Mouse (Mus musculus) brown adipose tissue, adult 24 weeks (tissue): ENCODE data around the gene Angptl7. TPM values are rescaled to one million over a fixed set of nuclear protein-coding genes. Genes with fewer than 3 reads are reported as not detected.
A peak's percentile ranks its signal among the peaks of the same experiment; 100 is the strongest.

Experiments
- H3K27ac ChIP-seq: fragments of 200-500 bp; replicated peaks from 2 replicates; pipeline ENCODE4 v1.5.1; 2012; ENCODE audit warnings: low read depth, mild to moderate bottlenecking, low read length
- H3K4me1 ChIP-seq: fragments of 200-500 bp; 2 replicates; pipeline ENCODE4 v1.6.1; 2012; ENCODE audit warnings: low read length, mixed read lengths; ENCODE audit not compliant: control insufficient read depth, insufficient read depth, insufficient read length
- H3K4me3 ChIP-seq: fragments of 200-500 bp; 2 replicates; pipeline ENCODE4 v1.5.1; 2012; ENCODE audit warnings: low read depth, mild to moderate bottlenecking, low read length, moderate library complexity; ENCODE audit not compliant: insufficient read depth
- polyA plus RNA-seq: library from polyadenylated mRNA; stranded (reverse); fragments of >200 nt; gene quantifications from 2 replicates; pipeline ENCODE4 v1.2.4, GENCODE M21; 2012; ENCODE audit not compliant: missing spikeins, insufficient read depth, insufficient read length

Angptl7 gene
- polyA plus RNA-seq, 1 experiment = not detected

- Histone ChIP-seq H3K4me3 (no peak overlapping the region), H3K4me1 (peaks cover 4% of the 10 kb centered on the region; the same call in 1 of the 2 replicates), H3K27ac (no peak overlapping the region)
These were observed 11.1 kb upstream of the Angptl7 start for GRCm38 (mm10) chr4:148511334-148511733.

- no peak overlapping the region for H3K4me3 ChIP-seq
- 0 out of 2 replicates have a peak overlapping the region, but pooled peaks have one; percentile 5 for H3K27ac ChIP-seq
- peaks cover 4% of the 10 kb centered on the region; the same call in 1 of the 2 replicates for H3K4me1 ChIP-seq
These were observed 10.4 kb upstream of the Angptl7 start for GRCm38 (mm10) chr4:148510691-148511090.

- Histone ChIP-seq H3K27ac (0 out of 2 replicates have a peak overlapping the region, but pooled peaks have one; percentile 16), H3K4me3 (no peak overlapping the region), H3K4me1 (peaks cover 4% of the 10 kb centered on the region; the same call in 1 of the 2 replicates)
These were observed 9.3 kb upstream of the Angptl7 start for GRCm38 (mm10) chr4:148509450-148510084.

- Histone ChIP-seq H3K27ac (no peak overlapping the region), H3K4me1 (peaks cover 6% of the 10 kb centered on the region; the same call in 1 of the 2 replicates), H3K4me3 (no peak overlapping the region)
These were observed 8.0 kb upstream of the Angptl7 start for GRCm38 (mm10) chr4:148508084-148508849.

- Histone ChIP-seq H3K4me3 (no peak overlapping the region), H3K4me1 (peaks cover 6% of the 10 kb centered on the region; the same call in 1 of the 2 replicates), H3K27ac (no peak overlapping the region)
These were observed 7.3 kb upstream of the Angptl7 start for GRCm38 (mm10) chr4:148507585-148507984.

GRCm38 (mm10) chr4:148504497-148504959 lies 4.3 kb upstream of the Angptl7 start:
- H3K4me3 ChIP-seq = no peak overlapping the region
- H3K27ac ChIP-seq = no peak overlapping the region
- 0 out of 2 replicates have a peak, but pooled peaks cover 2% of the 10 kb centered on the region for H3K4me1 ChIP-seq

- Histone ChIP-seq H3K4me1 (no peaks in the 10 kb centered on the region), H3K4me3 (no peak overlapping the region)
These were observed 4.2 kb downstream of the Angptl7 start for GRCm38 (mm10) chr4:148495874-148496689.

GRCm38 (mm10) chr4:148495160-148495559 lies 5.1 kb downstream of the Angptl7 start:
- no peak overlapping the region for H3K27ac ChIP-seq
- H3K4me3 ChIP-seq = no peak overlapping the region
- no peaks in the 10 kb centered on the region for H3K4me1 ChIP-seq

More at GRCm38 (mm10) chr4:148495874-148496689, 4.2 kb downstream of the Angptl7 start:
- H3K27ac ChIP-seq = no peak overlapping the region

GRCm38 (mm10) chr4:148491448-148491847 lies 8.8 kb downstream of the Angptl7 start:
- no peak overlapping the region for H3K27ac ChIP-seq
- H3K4me3 ChIP-seq = no peak overlapping the region
- no peaks in the 10 kb centered on the region for H3K4me1 ChIP-seq

- Histone ChIP-seq H3K27ac (no peak overlapping the region), H3K4me1 (no peaks in the 10 kb centered on the region), H3K4me3 (no peak overlapping the region)
These were observed 9.8 kb downstream of the Angptl7 start for GRCm38 (mm10) chr4:148490502-148490901.

- H3K27ac ChIP-seq = no peak overlapping the region
- H3K4me3 ChIP-seq = no peak overlapping the region
- H3K4me1 ChIP-seq = no peaks in the 10 kb centered on the region
These were observed 12.4 kb downstream of the Angptl7 start for GRCm38 (mm10) chr4:148487841-148488240.

- no peaks in the 10 kb centered on the region for H3K4me1 ChIP-seq
- H3K27ac ChIP-seq = no peak overlapping the region
- H3K4me3 ChIP-seq = no peak overlapping the region
These were observed 15.7 kb downstream of the Angptl7 start for GRCm38 (mm10) chr4:148484511-148484910.

GRCm38 (mm10) chr4:148481557-148482168 lies 18.6 kb downstream of the Angptl7 start:
- H3K4me1 ChIP-seq = no peaks in the 10 kb centered on the region

GRCm38 (mm10) chr4:148480245-148480644 lies 20.0 kb downstream of the Angptl7 start:
- no peak overlapping the region for H3K4me3 ChIP-seq
- no peak overlapping the region for H3K27ac ChIP-seq
- H3K4me1 ChIP-seq = no peaks in the 10 kb centered on the region

More at GRCm38 (mm10) chr4:148481557-148482168, 18.6 kb downstream of the Angptl7 start:
- Histone ChIP-seq H3K4me3 (no peak overlapping the region), H3K27ac (no peak overlapping the region)
